ENCODE assay signal across 7 mouse cellular contexts in the genomic region with DNA sequence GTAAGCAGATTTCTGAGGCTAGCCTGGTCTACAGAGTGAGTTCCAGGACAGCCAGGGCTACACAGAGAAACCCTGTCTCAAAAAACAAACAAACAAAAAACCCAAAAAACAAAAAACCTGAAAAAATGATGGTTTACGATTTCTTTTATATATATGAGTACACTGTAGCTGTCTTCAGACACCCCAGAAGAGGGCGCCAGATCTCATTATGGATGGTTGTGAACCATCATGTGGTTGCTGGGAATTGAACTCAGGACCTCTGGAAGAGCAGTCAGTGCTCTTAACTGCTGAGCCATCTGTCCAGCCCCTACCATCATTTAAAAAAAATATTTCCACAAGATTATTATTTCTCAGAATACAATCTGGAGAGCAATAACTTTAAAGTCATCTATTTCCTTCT. TPM values are rescaled to one million over a fixed set of nuclear protein-coding genes. Genes with fewer than 3 reads are reported as not detected.
DNase-seq lines count a peak whose midpoint lies in the region; ATAC-seq and TF ChIP-seq lines count a peak whose summit lies in the region.
"Not testable (repeated sequence)": the region's sequence is repeated elsewhere in the genome, so short reads cannot be mapped to it uniquely, and the experiment has no call there.

No protein-coding gene starts in this region.

- peak overlapping the region; percentile 84; the same call in 1 of the 2 replicates for H3K4me3 ChIP-seq in E14TG2a.4 (replicated peaks; ENCODE audit: low read length)
- peak overlapping the region; percentile 69; the same call in 1 of the 2 replicates for H3K4me3 ChIP-seq in embryonic facial prominence, embryonic 12.5 days
- not testable (repeated sequence) for H3K4me3 ChIP-seq in gastrocnemius, adult 2 months; intestine, postnatal 0 days (ENCODE audit: low read depth, low read length); limb, embryonic 13.5 days; lung, embryonic 14.5 days (ENCODE audit: low read depth, low read length); midbrain, postnatal 0 days (ENCODE audit: low read depth, low read length)

- H3K4me1 ChIP-seq in E14TG2a.4 (replicated peaks; ENCODE audit: low read depth, low read length), result peaks cover 55% of the 10 kb centered on the region
- H3K4me1 ChIP-seq in embryonic facial prominence, embryonic 12.5 days, result peaks cover 22% of the 10 kb centered on the region
- H3K4me1 ChIP-seq in intestine, postnatal 0 days (replicated peaks; ENCODE audit: control insufficient read depth, insufficient read depth, low read length); lung, embryonic 14.5 days (ENCODE audit: insufficient read depth); midbrain, postnatal 0 days (ENCODE audit: insufficient read depth, low read length): not testable (repeated sequence)
- H3K4me1 ChIP-seq in limb, embryonic 13.5 days, result peaks cover 22% of the 10 kb centered on the region

- not testable (repeated sequence) for H3K4me2 ChIP-seq in embryonic facial prominence, embryonic 12.5 days (replicated peaks); intestine, postnatal 0 days (replicated peaks; ENCODE audit: low read depth); lung, embryonic 14.5 days; midbrain, postnatal 0 days (ENCODE audit: low read depth, low read length, poor library complexity, severe bottlenecking)
- peak overlapping the region; percentile 86; the same call in 1 of the 2 replicates for H3K4me2 ChIP-seq in limb, embryonic 13.5 days (replicated peaks)

- not testable (repeated sequence) for DNase-seq in gastrocnemius, adult 2 months; lung, embryonic 14.5 days; midbrain, postnatal 0 days (ENCODE audit: low spot score)

- not testable (repeated sequence) for H3K27me3 ChIP-seq in E14TG2a.4 (ENCODE audit: insufficient read depth, low read length); embryonic facial prominence, embryonic 12.5 days; intestine, postnatal 0 days (replicated peaks; ENCODE audit: control insufficient read depth, insufficient read depth, low read length); limb, embryonic 13.5 days; lung, embryonic 14.5 days (ENCODE audit: insufficient read depth, low read length); midbrain, postnatal 0 days (ENCODE audit: insufficient read depth, low read length)

- H3K27ac ChIP-seq in embryonic facial prominence, embryonic 12.5 days; intestine, postnatal 0 days (ENCODE audit: low read depth, low read length); limb, embryonic 13.5 days; lung, embryonic 14.5 days (ENCODE audit: low read depth); midbrain, postnatal 0 days (ENCODE audit: low read depth, low read length): not testable (repeated sequence)
- H3K27ac ChIP-seq in gastrocnemius, adult 2 months, result peak overlapping the region; percentile 91; the same call in 1 of the 2 replicates

- H3K36me3 ChIP-seq in E14TG2a.4 (ENCODE audit: insufficient read depth, low read length), result peaks cover 40% of the 10 kb centered on the region
- H3K36me3 ChIP-seq in embryonic facial prominence, embryonic 12.5 days, result peaks cover 32% of the 10 kb centered on the region
- H3K36me3 ChIP-seq in intestine, postnatal 0 days (ENCODE audit: control insufficient read depth, insufficient read depth), result peaks cover 28% of the 10 kb centered on the region
- H3K36me3 ChIP-seq in limb, embryonic 13.5 days, result peaks cover 38% of the 10 kb centered on the region
- H3K36me3 ChIP-seq in lung, embryonic 14.5 days (ENCODE audit: insufficient read depth), result peaks cover 25% of the 10 kb centered on the region
- H3K36me3 ChIP-seq in midbrain, postnatal 0 days (ENCODE audit: insufficient read depth, low read length), result peaks cover 13% of the 10 kb centered on the region

- H3K9me3 ChIP-seq in E14TG2a.4 (ENCODE audit: low read length); embryonic facial prominence, embryonic 12.5 days; intestine, postnatal 0 days (ENCODE audit: control insufficient read depth); limb, embryonic 13.5 days; lung, embryonic 14.5 days (ENCODE audit: low read depth, low read length); midbrain, postnatal 0 days (ENCODE audit: low read length): not testable (repeated sequence)

- peak; percentile 37 for TF ChIP-seq CTCF in E14TG2a.4 (conservative IDR thresholded peaks at IDR 0.05; ENCODE audit: low read length)
- TF ChIP-seq CTCF in gastrocnemius, adult 2 months (IDR thresholded peaks at IDR 0.05), result peak; percentile 50
- peak; percentile 49 for TF ChIP-seq CTCF in intestine, postnatal 0 days (IDR thresholded peaks at IDR 0.05; ENCODE audit: low read depth)
- TF ChIP-seq CTCF in lung, embryonic 14.5 days (IDR thresholded peaks at IDR 0.05; ENCODE audit: low read depth), result peak; percentile 21; the same call in 1 of the 2 replicates
- TF ChIP-seq CTCF in midbrain, postnatal 0 days (IDR thresholded peaks at IDR 0.05), result peak; percentile 40

- not testable (repeated sequence) for ATAC-seq in embryonic facial prominence, embryonic 12.5 days (ENCODE audit: insufficient number of reproducible peaks, insufficient read depth, low FRiP score, low TSS enrichment); intestine, postnatal 0 days; limb, embryonic 13.5 days (ENCODE audit: low FRiP score, low read depth); lung, embryonic 14.5 days (ENCODE audit: insufficient read depth); midbrain, postnatal 0 days (ENCODE audit: low FRiP score)

- intact Hi-C loops in gastrocnemius, adult 2 months (cut with DNase I), result not testable (repeated sequence)

- H3K9ac ChIP-seq in embryonic facial prominence, embryonic 12.5 days; intestine, postnatal 0 days (ENCODE audit: low read depth, low read length); limb, embryonic 13.5 days; lung, embryonic 14.5 days; midbrain, postnatal 0 days (replicated peaks; ENCODE audit: low read length, poor library complexity, severe bottlenecking): not testable (repeated sequence)

- WGBS in embryonic facial prominence, embryonic 12.5 days, result 88% methylated on average over 2 of the region's 2 CpGs
- 94% methylated on average over 2 of the region's 2 CpGs for WGBS in intestine, postnatal 0 days
- WGBS in limb, embryonic 13.5 days, result 88% methylated on average over 2 of the region's 2 CpGs
- WGBS in lung, embryonic 14.5 days, result 82% methylated on average over 2 of the region's 2 CpGs
- WGBS in midbrain, postnatal 0 days, result 88% methylated on average over 2 of the region's 2 CpGs

RNA-seq across cellular contexts. Expression of a gene that starts 1.4 kb away (rescaled TPM):
- polyA plus RNA-seq in embryonic facial prominence, embryonic 12.5 days (2016; fragmentation: Nextera tagmentation; extraction: Ambion mirVana), result 73.4 and 75.0 TPM in 2 replicates
- 10 to 100 TPM; 33.2 to 40.7 TPM for total RNA-seq in gastrocnemius, adult 2 months (2021)
- polyA plus RNA-seq in intestine, postnatal 0 days (2015; fragmentation: Nextera tagmentation; extraction: Ambion mirVana), result 49.3 and 54.8 TPM in 2 replicates
- polyA plus RNA-seq in limb, embryonic 13.5 days (2015; fragmentation: Nextera tagmentation; extraction: Ambion mirVana), result 82.4 and 84.4 TPM in 2 replicates
- polyA plus RNA-seq in lung, embryonic 14.5 days (2014; fragmentation: Nextera tagmentation; extraction: Ambion mirVana), result 62.7 and 67.9 TPM in 2 replicates
- total RNA-seq in midbrain, postnatal 0 days (2014; rRNA removed), result 47.6 and 60.4 TPM in 2 replicates
- polyA plus RNA-seq in midbrain, postnatal 0 days (2015; fragmentation: Nextera tagmentation; extraction: Ambion mirVana), result 69.6 and 82.7 TPM in 2 replicates

RNA-seq across cellular contexts. Expression of a gene that starts 1.5 kb away (rescaled TPM):
- 18.2 and 19.4 TPM in 2 replicates for polyA plus RNA-seq in embryonic facial prominence, embryonic 12.5 days (2016; fragmentation: Nextera tagmentation; extraction: Ambion mirVana)
- 1 to 10 TPM; 6.7 to 7.2 TPM for total RNA-seq in gastrocnemius, adult 2 months (2021)
- polyA plus RNA-seq in intestine, postnatal 0 days (2015; fragmentation: Nextera tagmentation; extraction: Ambion mirVana), result 7.1 and 7.5 TPM in 2 replicates
- polyA plus RNA-seq in limb, embryonic 13.5 days (2015; fragmentation: Nextera tagmentation; extraction: Ambion mirVana), result 19.1 and 19.6 TPM in 2 replicates
- polyA plus RNA-seq in lung, embryonic 14.5 days (2014; fragmentation: Nextera tagmentation; extraction: Ambion mirVana), result 8.2 and 9.4 TPM in 2 replicates
- total RNA-seq in midbrain, postnatal 0 days (2014; rRNA removed), result 35.3 and 42.2 TPM in 2 replicates
- polyA plus RNA-seq in midbrain, postnatal 0 days (2015; fragmentation: Nextera tagmentation; extraction: Ambion mirVana), result 50.9 and 51.9 TPM in 2 replicates

RNA-seq across cellular contexts. Expression of a gene that starts 8.1 kb away (rescaled TPM):
- 0.57 and 1.0 TPM in 2 replicates for polyA plus RNA-seq in embryonic facial prominence, embryonic 12.5 days (2016; fragmentation: Nextera tagmentation; extraction: Ambion mirVana)
- total RNA-seq in gastrocnemius, adult 2 months (2021), result 100 to 1,000 TPM; 598 to 814 TPM
- 0.44 and 0.73 TPM in 2 replicates for polyA plus RNA-seq in intestine, postnatal 0 days (2015; fragmentation: Nextera tagmentation; extraction: Ambion mirVana)
- polyA plus RNA-seq in limb, embryonic 13.5 days (2015; fragmentation: Nextera tagmentation; extraction: Ambion mirVana), result 1.9 and 2.5 TPM in 2 replicates
- 1.2 and 1.9 TPM in 2 replicates for polyA plus RNA-seq in lung, embryonic 14.5 days (2014; fragmentation: Nextera tagmentation; extraction: Ambion mirVana)
- total RNA-seq in midbrain, postnatal 0 days (2014; rRNA removed), result not detected in 2 replicates
- polyA plus RNA-seq in midbrain, postnatal 0 days (2015; fragmentation: Nextera tagmentation; extraction: Ambion mirVana), result 0.41 and 0.49 TPM in 2 replicates

RNA-seq across cellular contexts. Expression of a gene that starts 9.8 kb away (rescaled TPM):
- polyA plus RNA-seq in embryonic facial prominence, embryonic 12.5 days (2016; fragmentation: Nextera tagmentation; extraction: Ambion mirVana), result 2.0 and 2.3 TPM in 2 replicates
- total RNA-seq in gastrocnemius, adult 2 months (2021), result under 1 TPM; 0.42 to 0.87 TPM
- 3.6 and 4.7 TPM in 2 replicates for polyA plus RNA-seq in intestine, postnatal 0 days (2015; fragmentation: Nextera tagmentation; extraction: Ambion mirVana)
- 2.6 and 3.1 TPM in 2 replicates for polyA plus RNA-seq in limb, embryonic 13.5 days (2015; fragmentation: Nextera tagmentation; extraction: Ambion mirVana)
- 3.2 and 4.2 TPM in 2 replicates for polyA plus RNA-seq in lung, embryonic 14.5 days (2014; fragmentation: Nextera tagmentation; extraction: Ambion mirVana)
- total RNA-seq in midbrain, postnatal 0 days (2014; rRNA removed), result 0.93 and 1.2 TPM in 2 replicates
- polyA plus RNA-seq in midbrain, postnatal 0 days (2015; fragmentation: Nextera tagmentation; extraction: Ambion mirVana), result 2.2 and 2.8 TPM in 2 replicates

RNA-seq across cellular contexts. Expression of a gene that starts 21.6 kb away (rescaled TPM):
- polyA plus RNA-seq in embryonic facial prominence, embryonic 12.5 days (2016; fragmentation: Nextera tagmentation; extraction: Ambion mirVana), result 221 and 227 TPM in 2 replicates
- total RNA-seq in gastrocnemius, adult 2 months (2021), result 10 to 100 TPM; 48.9 to 73.2 TPM
- 58.5 and 60.5 TPM in 2 replicates for polyA plus RNA-seq in intestine, postnatal 0 days (2015; fragmentation: Nextera tagmentation; extraction: Ambion mirVana)
- polyA plus RNA-seq in limb, embryonic 13.5 days (2015; fragmentation: Nextera tagmentation; extraction: Ambion mirVana), result 216 and 217 TPM in 2 replicates
- polyA plus RNA-seq in lung, embryonic 14.5 days (2014; fragmentation: Nextera tagmentation; extraction: Ambion mirVana), result 167 and 170 TPM in 2 replicates
- total RNA-seq in midbrain, postnatal 0 days (2014; rRNA removed), result 69.6 and 84.7 TPM in 2 replicates
- polyA plus RNA-seq in midbrain, postnatal 0 days (2015; fragmentation: Nextera tagmentation; extraction: Ambion mirVana), result 131 and 136 TPM in 2 replicates
